Mouse (Mus musculus) neutrophil, adult 5-6 weeks (primary cell): ENCODE measurements around the gene Cenpm. TPM values are rescaled to one million over a fixed set of nuclear protein-coding genes. Genes with fewer than 3 reads are reported as not detected.

Source experiments
- ATAC-seq: fragments of 151-379, 151-347 bp; 2 replicates; pipeline ENCODE4 v1.8.0; 2017; ENCODE audit warnings: mild to moderate bottlenecking, moderate TSS enrichment; ENCODE audit not compliant: insufficient number of reproducible peaks, poor library complexity, low FRiP score, severe bottlenecking; ENCODE audit errors: extremely low read depth
- total RNA-seq: library from RNA; stranded (forward); fragments of 200-1000 nt; gene quantifications from 2 replicates; pipeline ENCODE4 v1.2.3, GENCODE M21; 2017

The Cenpm gene
- total RNA-seq, 1 experiment from 2014 or later, result not detected

DNA sequence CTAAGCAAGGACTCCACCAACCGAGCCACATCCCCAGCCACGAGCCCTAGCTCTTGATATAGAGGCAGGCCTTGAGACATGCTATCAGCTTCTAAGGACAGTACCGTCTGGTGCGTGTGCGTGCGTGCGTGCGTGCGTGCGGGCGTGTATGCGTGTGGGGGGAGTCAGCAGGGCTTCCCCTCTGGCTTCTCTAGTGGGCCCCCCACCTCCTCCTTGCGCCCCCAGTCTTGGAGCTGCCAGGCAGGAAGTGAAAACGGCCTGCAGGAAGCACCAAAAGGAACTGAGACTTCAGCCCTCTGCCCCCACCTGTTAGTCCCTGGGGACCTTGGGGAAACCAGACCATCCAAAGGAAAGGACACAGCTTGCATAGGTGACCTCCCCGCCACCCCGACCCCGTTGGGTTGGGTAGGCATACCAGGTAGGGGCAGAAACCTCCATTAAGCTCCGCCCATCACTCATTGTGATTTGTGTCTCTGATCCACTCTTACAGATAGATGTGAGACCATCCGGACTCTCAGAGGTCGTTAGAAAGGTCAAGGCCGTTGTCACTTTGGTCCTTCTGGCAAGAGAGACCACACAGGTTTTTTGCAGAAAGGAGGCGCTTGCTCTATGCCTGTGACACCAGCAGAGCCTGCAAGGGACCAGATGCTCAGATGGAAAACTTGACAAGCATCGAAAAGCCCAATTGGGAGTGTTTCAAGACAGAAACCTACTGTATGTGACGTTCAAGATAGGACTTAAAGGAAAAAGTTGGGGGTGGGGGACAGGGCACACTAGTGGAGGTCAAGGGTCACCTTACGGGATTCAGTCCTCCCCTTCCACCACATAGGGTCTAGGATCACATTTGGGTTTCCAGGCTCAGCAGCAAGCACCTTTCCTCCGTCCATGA lies 25.5 kb downstream of the Cenpm start:
- ATAC-seq, result peak; percentile 59

DNA sequence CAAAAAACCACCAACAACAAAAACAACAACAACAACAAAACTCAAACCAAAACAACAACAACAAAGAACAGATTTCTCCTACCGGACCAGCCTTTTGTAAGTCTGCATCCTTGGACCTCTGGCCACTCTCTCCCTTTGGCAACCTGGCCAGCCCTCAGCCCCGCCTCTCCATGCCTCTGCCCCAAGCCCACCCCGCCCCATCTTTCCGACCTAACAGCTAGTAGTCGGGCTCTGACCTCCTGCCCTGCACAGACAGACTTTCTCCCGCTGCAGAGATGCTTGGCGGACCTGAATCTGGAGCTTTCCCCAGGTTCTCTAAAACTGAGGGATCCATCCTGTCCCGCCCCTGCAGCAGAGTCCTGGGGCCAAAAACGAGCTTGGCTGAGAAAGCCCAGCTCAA lies 26.6 kb downstream of the Cenpm start:
- no peak for ATAC-seq

DNA sequence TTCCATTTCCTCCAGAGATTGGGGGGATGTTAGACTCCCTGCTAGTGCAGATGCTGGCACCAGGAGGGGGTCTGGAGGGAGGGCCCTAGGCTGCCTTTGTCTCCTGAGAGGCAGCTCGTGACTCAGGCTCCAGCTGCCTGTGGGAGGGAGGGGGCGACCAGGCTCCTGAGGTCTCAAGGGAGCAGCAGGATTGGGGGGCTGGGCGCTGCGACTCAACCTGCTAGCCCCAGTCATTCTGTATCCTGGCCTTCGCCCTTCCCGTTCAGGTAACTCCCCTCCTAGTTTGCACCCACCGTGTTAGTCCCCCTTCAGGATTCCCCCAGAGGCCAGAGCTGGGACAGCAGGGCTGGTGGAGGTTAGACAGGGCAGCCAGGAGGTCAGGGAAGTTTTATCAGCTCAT lies 27.5 kb downstream of the Cenpm start:
- no peak for ATAC-seq

DNA sequence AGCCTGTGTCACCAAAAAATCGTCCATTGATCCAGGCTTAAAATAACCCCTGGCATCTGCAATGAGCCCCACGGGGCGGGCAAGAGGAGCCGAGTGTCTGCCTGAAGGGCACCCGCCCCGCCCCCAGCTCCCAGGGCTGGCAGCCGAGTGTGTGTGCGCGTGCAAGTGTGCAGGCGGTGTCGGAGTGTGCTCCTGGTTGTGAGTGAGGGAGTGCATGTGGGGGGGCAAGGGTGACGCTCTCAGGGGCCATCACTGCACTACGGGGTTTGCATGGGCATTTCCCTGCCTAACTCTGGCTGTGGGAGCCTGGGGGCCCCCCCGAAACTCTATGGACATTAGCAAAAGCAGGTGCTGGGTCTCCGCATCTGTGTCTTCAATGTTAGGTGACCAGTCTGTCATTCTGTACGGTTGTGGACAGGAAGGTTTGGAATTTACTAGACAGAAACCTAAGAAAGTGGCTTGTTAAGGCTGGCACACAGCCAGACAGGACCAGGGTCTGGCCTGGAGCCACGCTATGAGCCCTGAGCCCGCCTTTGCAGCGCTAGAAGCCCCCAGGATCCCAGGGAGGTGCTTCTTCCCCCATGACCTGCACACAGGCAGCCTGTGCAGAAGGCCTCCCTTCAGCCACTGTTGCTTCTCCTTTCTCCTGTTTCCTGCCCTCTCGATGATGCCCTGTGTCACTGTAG lies 28.3 kb downstream of the Cenpm start:
- ATAC-seq, result no peak

DNA sequence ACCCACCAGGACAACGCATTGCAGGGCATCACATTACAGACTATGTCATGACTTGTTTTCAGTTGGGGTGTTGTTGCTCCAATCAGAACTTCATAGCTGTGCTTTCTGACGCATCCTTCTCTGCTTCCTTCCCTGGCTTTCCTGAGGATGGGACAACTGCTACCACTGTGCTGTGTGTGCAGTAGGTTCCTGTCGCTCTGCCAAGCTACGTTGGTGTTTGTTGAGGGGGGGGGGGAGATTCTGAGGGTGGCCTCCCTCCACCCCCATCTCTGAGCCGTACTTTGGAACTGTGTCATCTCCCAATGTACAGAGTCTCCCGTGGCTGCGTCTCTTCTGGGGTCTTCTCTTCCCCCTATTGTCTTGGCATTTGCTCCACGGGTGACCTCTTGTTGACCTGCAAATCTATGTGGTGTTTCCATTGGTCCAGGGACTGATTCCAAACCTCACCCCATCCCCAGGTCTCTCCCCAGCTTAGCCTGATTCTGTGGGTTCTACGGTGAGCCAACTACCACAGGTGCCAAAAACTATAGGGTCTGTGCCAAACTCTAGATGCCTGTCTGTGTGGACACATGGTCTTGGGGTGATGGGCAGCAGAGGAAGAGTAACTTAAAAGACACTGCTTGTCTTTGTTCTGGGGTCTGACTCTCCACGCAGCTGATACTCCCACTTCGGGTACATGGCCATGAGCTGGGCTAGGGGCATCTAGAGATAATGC lies 29.1 kb downstream of the Cenpm start:
- ATAC-seq, result no peak

DNA sequence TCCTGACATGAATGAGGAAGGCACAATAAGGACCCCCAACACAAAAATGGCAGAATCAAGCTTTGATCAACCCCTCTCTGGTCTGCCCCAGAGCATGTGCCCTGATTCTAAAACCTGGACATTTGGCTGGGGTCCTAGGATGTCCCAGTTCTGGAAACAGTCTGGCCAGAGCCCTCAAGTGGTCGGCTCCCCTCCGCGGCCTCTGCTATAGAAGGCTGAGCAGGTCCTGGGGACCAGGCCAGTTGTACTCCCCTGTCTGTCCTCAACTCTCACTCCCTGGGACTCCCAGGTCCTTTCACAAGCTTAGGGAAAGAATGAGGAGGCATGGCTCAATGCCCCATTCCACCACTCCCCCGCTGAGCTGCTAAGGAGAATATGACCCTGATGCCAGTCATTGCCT lies 31.3 kb downstream of the Cenpm start:
- no peak for ATAC-seq

DNA sequence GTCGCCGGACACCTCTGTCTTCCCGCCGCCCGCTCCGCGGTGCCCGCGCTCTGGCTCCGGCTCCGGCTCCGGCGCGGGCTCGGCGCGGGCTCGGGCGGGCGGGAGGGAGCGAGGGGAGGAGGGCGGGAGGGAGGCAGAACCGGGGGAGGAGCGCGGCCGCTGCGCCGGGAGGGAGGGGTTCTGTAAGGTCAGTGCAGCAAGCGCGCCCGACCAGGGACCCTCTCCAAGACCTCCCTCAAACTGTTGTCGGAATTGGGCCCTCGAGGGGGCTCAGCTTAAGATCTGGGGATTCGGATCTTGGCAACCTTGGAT lies 31.8 kb downstream of the Cenpm start, which contains the start of gene Shisa8:
Gene Shisa8, minus strand, starts transcription at position 64 of the 312 bp plus-strand sequence.
- no peak for ATAC-seq

DNA sequence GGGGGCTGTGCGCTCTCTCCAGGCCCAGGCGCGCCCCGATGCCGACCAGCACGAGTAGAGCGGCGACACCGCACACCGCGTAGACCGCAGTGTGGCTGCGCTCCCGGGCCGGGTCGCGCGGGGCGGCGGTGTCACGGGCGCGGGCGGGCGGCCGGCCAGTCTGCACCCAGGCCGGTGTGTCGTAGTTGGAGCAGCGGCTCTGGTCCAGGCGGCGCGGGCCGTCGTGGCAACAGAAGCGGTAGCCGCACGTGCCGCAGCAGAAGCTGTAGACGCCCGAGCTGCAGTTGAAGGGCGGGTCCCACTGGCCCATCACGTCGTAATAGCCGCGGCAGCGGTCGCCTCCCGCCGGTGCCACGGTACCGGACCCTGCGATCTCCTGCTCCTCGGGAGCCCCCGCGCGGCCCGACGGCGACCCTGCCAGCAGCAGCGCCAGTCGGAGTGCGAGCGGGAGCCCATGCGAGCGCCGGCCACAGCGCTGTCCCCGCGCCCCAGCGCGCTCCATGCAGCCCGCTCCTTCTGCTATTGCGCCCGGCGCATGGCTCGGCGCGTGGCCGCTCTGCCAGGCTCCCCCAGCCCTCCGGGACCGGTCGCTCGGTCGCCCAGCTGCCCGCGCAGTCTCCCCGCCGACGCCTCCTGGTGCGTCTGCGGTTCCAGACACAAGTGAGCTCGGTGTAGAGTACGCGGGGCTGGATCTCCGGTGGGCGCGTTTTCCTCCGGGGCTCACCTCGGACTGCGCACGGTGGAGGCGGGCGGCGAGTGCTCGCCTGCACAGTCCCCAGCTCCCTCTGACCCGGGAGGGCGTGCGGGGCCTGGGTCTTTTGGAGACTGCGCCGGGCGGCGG lies 32.4 kb downstream of the Cenpm start:
- ATAC-seq, result no peak

DNA sequence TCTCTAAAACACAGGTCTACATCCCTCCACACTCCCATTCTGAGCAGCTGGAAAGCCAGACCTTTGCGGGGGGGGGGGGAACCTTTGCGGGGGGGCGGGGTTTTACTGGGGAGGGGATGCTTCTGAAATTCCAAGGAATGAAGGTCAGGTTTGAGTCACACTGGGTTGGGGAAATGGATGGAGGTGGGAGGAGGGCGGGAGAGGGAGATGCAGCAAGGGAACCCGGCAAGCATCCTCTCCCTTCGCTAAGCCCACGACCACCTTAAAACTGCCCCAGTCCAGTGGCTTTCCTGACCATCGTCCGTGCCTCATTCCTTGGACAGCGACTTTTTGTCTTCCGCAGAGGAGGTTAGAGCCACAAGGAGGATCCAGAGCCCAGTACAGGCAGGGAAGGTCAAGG lies 33.3 kb downstream of the Cenpm start:
- ATAC-seq, result no peak

DNA sequence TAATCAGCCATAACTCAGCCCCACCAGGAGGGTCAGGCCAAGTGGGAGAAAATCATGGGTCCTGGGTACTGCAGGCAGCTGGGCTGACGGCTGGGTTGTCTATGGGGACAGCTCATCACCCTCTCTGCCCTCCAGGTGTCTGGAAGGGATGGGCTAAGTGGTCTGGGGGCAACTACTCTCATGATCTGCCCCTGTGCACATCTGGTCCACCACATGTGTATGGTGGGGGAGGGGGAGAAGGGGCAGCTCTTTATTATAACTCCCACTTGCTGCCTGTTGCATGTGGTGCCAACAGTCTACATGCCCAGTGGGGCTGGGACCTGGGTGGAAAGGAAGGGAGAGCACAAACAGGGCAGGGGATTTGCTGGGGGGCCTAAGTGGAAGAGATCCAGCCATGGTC lies 33.7 kb downstream of the Cenpm start:
- no peak for ATAC-seq

DNA sequence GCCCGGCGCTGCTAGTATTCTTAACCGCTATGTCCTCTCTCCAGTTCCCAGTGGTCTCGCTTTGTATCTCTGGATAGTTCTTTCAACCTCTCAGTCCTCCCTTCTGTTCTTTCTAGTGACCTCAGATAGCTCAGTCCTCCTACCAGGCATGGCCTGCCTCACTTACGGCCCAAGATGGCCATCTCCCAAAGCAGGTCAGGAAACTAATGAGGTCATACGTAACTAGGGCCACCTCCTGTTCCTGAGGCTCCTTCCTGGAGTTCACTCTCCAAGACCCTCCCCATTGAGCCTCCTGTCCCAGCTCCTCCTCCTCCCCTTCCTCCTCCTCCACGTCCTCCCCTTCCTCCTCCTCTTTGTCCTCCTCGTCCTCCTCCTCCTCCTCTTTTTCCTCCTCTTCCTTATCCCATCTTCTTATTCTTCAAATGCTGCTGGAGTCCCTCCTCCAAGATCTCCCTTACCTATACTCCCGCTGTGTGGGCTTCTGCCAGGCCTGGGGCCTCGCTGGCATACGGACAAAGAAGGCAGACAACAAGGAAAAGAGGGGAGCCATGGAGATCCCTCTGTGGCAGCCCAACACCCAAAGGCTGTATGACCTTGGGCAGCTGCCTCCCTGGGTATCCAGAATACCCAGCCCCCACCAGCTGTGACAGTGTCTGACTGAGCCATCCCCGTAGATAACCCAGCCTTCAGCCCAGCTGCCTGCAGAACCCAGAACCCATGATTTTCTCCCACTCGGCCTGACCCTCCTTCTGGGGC lies 35.1 kb downstream of the Cenpm start:
- ATAC-seq, result no peak

DNA sequence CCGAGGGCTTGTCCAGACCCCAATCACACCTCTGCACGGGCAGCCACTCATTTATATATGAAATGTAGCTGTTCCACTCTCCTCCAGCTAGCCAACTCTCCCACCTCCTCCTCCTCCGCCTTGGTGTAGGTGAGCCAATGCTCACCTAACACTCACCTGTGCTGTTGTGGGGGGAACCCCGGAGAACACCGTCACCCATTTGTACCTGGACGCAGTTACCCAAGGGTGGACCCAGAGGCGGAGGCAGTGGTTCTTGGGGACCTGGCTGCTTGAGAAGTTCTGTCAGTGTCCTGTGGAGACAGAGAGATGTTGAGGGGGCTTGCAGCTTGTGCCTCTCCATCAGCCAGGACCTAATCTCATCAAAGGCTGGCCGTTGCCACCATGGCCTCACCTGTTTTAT lies 36.2 kb downstream of the Cenpm start:
- ATAC-seq, result no peak

DNA sequence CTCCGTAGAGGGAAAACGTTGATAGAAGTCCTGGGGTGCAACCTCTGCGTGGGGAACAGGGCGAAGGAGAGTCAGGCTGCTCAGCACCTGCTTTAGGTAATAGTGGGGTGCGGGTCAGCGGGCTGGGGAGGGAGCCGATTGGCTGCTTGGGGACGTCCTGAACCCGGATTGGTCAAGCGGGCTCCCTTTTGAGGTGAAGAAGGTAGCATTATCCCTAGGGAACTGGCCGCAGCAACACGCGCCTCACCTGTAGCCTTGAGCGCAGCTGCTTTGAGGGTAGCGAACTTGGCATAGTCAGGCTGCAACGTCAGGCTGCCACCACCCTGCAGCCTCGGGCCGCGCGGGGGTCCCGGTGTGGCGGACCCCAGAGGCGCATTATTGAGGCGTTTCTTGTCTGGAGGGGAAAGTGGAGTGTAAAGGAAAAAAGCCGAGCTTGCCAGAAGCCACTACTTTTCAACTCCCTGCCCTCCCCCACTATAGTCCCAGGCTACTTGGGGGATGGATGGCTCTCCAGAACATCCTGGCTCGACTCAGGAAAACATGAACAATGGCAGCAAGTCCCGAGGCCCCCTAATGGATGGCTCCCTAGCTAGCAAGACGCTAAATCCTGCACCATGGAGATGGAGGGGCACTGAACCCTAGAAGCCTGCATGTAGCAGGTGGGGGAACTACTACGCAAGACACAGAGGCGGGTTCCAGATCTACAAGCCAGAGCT lies 36.9 kb downstream of the Cenpm start:
- no peak for ATAC-seq

DNA sequence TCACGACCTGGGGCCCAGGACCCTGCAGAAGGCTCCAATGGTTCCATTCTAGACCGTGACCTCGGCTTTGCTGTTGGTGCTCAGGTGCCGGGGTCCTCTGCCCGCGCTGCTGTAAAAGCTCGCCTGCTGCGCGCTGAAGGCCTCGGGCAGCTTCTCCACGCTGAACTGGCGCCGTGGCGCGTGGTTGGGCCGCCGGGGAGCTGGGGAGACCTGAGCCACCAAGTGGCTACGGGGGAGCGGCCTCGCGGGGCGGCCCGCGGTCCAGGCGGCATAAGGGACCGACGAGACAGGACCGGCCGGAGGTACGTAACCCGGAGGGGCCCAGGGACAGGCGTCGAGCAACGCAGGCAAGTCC lies 37.5 kb downstream of the Cenpm start:
- no peak for ATAC-seq

DNA sequence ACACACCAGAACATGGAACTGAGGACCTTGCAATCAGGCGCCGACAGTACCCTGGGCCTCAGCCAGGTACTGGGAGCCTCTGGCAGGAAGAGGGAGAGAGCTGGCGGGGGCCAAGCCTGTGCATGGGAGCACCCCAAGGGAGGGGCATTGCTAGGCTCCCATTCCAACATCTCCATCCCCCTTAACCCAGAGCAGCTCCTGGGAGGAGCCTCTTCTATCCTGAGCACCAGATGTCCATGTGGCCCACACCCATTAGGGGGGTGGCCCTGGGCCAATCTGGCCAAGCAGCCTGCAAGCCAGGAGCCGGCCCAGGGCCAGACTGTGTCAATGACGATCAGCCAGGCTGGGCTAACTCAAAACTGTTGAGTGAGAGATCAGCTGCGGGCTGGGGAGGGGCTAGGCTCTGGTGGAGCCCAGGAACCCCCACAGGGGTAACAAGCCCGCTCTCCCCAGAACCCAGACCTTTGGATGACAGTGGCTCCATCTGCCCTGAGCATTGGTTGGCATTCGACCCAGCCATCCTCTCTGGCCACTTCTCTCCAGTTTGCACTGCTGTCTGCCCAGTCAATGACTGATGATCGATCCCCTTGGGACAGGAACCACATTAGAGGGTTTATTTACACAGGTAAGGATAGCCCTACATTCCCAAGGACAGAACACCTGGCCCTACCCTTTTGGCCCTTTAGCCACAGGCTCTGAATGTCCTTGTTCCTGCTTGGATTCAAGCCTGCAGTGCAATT lies 38.0 kb downstream of the Cenpm start:
- ATAC-seq, result no peak

DNA sequence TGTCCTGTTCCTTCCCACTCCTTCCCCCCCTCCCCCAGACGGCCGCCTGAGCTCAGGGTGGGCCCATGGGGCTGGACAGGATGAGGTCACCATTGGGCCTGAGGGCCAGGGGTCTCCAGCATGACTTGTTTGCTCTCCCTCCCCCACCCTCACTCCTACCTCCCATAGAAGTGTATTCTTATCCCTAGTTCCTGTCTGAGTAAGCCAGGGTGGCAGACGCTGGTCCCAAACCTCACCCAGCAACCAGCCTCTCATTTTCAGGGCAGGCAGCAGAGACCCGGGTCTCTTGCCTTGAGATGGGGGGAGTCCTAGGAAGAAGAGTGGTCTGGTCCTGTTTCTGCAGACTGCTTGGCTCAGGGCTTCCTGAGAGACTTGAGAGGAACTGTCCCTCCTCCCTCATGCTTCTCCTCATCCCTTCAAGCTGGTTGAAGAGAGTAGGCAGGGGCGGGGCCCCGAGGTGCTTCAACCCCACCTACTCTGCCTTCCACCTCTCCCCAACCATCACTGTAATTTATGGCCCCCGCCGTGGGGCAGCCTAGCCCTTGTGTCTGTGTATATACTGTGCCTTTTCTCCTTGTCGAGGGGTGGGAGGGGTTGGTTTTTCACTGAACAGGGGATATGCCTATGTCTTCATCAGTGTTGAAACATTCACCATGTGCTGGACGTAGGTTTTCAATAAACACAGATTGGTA lies 39.7 kb downstream of the Cenpm start:
- no peak for ATAC-seq
